Mouse (Mus musculus): ENCODE measurements around the gene Dbnl.

DNA sequence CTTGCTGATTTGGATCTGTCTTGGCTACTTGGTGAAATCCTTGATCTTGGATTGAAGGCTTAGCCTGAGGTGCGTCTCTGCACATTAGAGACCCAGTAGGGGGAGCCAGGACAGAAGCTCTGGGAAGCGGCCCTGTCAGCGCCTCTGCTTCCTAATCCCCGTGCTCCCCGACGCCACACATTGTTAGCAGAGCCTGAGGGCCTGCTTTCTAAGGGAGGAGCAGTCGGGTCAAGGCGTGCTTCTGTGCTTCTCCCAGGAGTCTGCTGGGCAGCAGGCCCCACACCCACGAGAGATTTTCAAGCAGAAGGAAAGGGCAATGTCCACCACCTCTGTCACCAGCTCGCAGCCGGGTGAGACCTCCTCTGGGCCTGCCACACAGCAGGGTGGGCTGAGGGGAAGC is 9.1 kb downstream of the Dbnl start:
- TF ChIP-seq EP300 (IDR thresholded peaks at IDR 0.05; ENCODE audit: insufficient read depth, low read depth, low read length) = no peak
- no peak for TF ChIP-seq CTCF (IDR thresholded peaks at IDR 0.05)
- no peak for TF ChIP-seq POLR2A (IDR thresholded peaks at IDR 0.05; ENCODE audit: insufficient read depth, low read depth, low read length)
